Mouse (Mus musculus): ENCODE results near the gene Dennd1b. TPM values are rescaled to one million over a fixed set of nuclear protein-coding genes. Genes with fewer than 3 reads are reported as not detected.

The Dennd1b gene
- polyA plus RNA-seq, 1 experiment, result 0.81 TPM

GRCm38 (mm10) chr1:139101725-139102124, 138.5 kb downstream of the Dennd1b start:
- Histone ChIP-seq H3K79me3 (ENCODE audit: low read depth) (no peaks in the 10 kb centered on the region), H3K79me2 (ENCODE audit: control insufficient read depth, insufficient read depth) (no peaks in the 10 kb centered on the region), H3K36me3 (ENCODE audit: control insufficient read depth, insufficient read depth) (no peaks in the 10 kb centered on the region), H3K4me3 (ENCODE audit: insufficient read depth, poor library complexity, severe bottlenecking) (no peak overlapping the region), H3ac (ENCODE audit: control insufficient read depth, insufficient read length, low read depth) (no peak overlapping the region), H3K27me3 (ENCODE audit: control insufficient read depth, insufficient read depth, insufficient read length) (no peaks in the 10 kb centered on the region)
- TF ChIP-seq MYOG (IDR thresholded peaks at IDR 0.05; ENCODE audit: control insufficient read depth, extremely low read depth, insufficient read length) (no peak), FOSL1 (IDR thresholded peaks at IDR 0.05; ENCODE audit: insufficient read depth, low read length, poor library complexity, severe bottlenecking) (no peak), MAX (IDR thresholded peaks at IDR 0.05) (no peak), MYOD1 (IDR thresholded peaks at IDR 0.05; ENCODE audit: control insufficient read depth, insufficient read length, low read depth) (no peak), CTCF (IDR thresholded peaks at IDR 0.05; ENCODE audit: control insufficient read depth, insufficient read depth, insufficient read length) (no peak)

- Histone ChIP-seq H3K79me2 (ENCODE audit: control insufficient read depth, insufficient read depth) (no peaks in the 10 kb centered on the region), H3K36me3 (ENCODE audit: control insufficient read depth, insufficient read depth) (no peaks in the 10 kb centered on the region), H3K27me3 (ENCODE audit: control insufficient read depth, insufficient read depth, insufficient read length) (no peaks in the 10 kb centered on the region), H3ac (ENCODE audit: control insufficient read depth, insufficient read length, low read depth) (no peak overlapping the region), H3K4me3 (ENCODE audit: insufficient read depth, poor library complexity, severe bottlenecking) (no peak overlapping the region), H3K79me3 (ENCODE audit: low read depth) (no peaks in the 10 kb centered on the region)
- no peak for TF ChIP-seq USF1 (IDR thresholded peaks at IDR 0.05; ENCODE audit: low read depth)
- no peak for TF ChIP-seq CTCF (IDR thresholded peaks at IDR 0.05; ENCODE audit: control insufficient read depth, insufficient read depth, insufficient read length)
- no peak for TF ChIP-seq MYOD1 (IDR thresholded peaks at IDR 0.05; ENCODE audit: control insufficient read depth, insufficient read length, low read depth)
- TF ChIP-seq FOSL1 (IDR thresholded peaks at IDR 0.05; ENCODE audit: insufficient read depth, low read length, poor library complexity, severe bottlenecking), result no peak
- TF ChIP-seq MAX (IDR thresholded peaks at IDR 0.05), result no peak
- no peak for TF ChIP-seq CEBPB (IDR thresholded peaks at IDR 0.05; ENCODE audit: low read depth)
- no peak for TF ChIP-seq MYOG (IDR thresholded peaks at IDR 0.05; ENCODE audit: control insufficient read depth, extremely low read depth, insufficient read length)
These were observed 145.0 kb downstream of the Dennd1b start for GRCm38 (mm10) chr1:139108251-139108650.

- no peaks in the 10 kb centered on the region for H3K36me3 ChIP-seq (ENCODE audit: control insufficient read depth, insufficient read depth)
- no peaks in the 10 kb centered on the region for H3K27me3 ChIP-seq (ENCODE audit: control insufficient read depth, insufficient read depth, insufficient read length)
- H3K4me3 ChIP-seq (ENCODE audit: insufficient read depth, poor library complexity, severe bottlenecking), result no peak overlapping the region
- H3ac ChIP-seq (ENCODE audit: control insufficient read depth, insufficient read length, low read depth), result no peak overlapping the region
- H3K79me3 ChIP-seq (ENCODE audit: low read depth), result no peaks in the 10 kb centered on the region
- no peak for TF ChIP-seq CEBPB (IDR thresholded peaks at IDR 0.05; ENCODE audit: low read depth)
- no peak for TF ChIP-seq MYOG (IDR thresholded peaks at IDR 0.05; ENCODE audit: control insufficient read depth, extremely low read depth, insufficient read length)
- no peak for TF ChIP-seq FOSL1 (IDR thresholded peaks at IDR 0.05; ENCODE audit: insufficient read depth, low read length, poor library complexity, severe bottlenecking)
- no peak for TF ChIP-seq USF1 (IDR thresholded peaks at IDR 0.05; ENCODE audit: low read depth)
- TF ChIP-seq MYOD1 (IDR thresholded peaks at IDR 0.05; ENCODE audit: control insufficient read depth, insufficient read length, low read depth), result no peak
- TF ChIP-seq MAX (IDR thresholded peaks at IDR 0.05), result no peak
- TF ChIP-seq CTCF (IDR thresholded peaks at IDR 0.05; ENCODE audit: control insufficient read depth, insufficient read depth, insufficient read length), result no peak
- no peaks in the 10 kb centered on the region for H3K79me2 ChIP-seq (ENCODE audit: control insufficient read depth, insufficient read depth)
These were observed 159.4 kb downstream of the Dennd1b start for GRCm38 (mm10) chr1:139122626-139123025.

GRCm38 (mm10) chr1:139139644-139140043, 176.4 kb downstream of the Dennd1b start:
- Histone ChIP-seq H3K4me3 (ENCODE audit: insufficient read depth, poor library complexity, severe bottlenecking) (no peak overlapping the region), H3K79me2 (ENCODE audit: control insufficient read depth, insufficient read depth) (no peaks in the 10 kb centered on the region), H3ac (ENCODE audit: control insufficient read depth, insufficient read length, low read depth) (no peak overlapping the region), H3K36me3 (ENCODE audit: control insufficient read depth, insufficient read depth) (peaks cover 8% of the 10 kb centered on the region), H3K27me3 (ENCODE audit: control insufficient read depth, insufficient read depth, insufficient read length) (no peaks in the 10 kb centered on the region), H3K79me3 (ENCODE audit: low read depth) (no peaks in the 10 kb centered on the region)
- no peak for TF ChIP-seq FOSL1 (IDR thresholded peaks at IDR 0.05; ENCODE audit: insufficient read depth, low read length, poor library complexity, severe bottlenecking)

GRCm38 (mm10) chr1:139145516-139145915, 182.3 kb downstream of the Dennd1b start:
- no peak overlapping the region for H3K4me3 ChIP-seq (ENCODE audit: insufficient read depth, poor library complexity, severe bottlenecking)
- no peak overlapping the region for H3ac ChIP-seq (ENCODE audit: control insufficient read depth, insufficient read length, low read depth)
- peaks cover 8% of the 10 kb centered on the region for H3K36me3 ChIP-seq (ENCODE audit: control insufficient read depth, insufficient read depth)
- no peaks in the 10 kb centered on the region for H3K79me2 ChIP-seq (ENCODE audit: control insufficient read depth, insufficient read depth)
- TF ChIP-seq MYOD1 (IDR thresholded peaks at IDR 0.05; ENCODE audit: control insufficient read depth, insufficient read length, low read depth) (peak; percentile 2), MYOG (IDR thresholded peaks at IDR 0.05; ENCODE audit: control insufficient read depth, extremely low read depth, insufficient read length) (no peak)
- no peaks in the 10 kb centered on the region for H3K79me3 ChIP-seq (ENCODE audit: low read depth)
- no peaks in the 10 kb centered on the region for H3K27me3 ChIP-seq (ENCODE audit: control insufficient read depth, insufficient read depth, insufficient read length)

DNA sequence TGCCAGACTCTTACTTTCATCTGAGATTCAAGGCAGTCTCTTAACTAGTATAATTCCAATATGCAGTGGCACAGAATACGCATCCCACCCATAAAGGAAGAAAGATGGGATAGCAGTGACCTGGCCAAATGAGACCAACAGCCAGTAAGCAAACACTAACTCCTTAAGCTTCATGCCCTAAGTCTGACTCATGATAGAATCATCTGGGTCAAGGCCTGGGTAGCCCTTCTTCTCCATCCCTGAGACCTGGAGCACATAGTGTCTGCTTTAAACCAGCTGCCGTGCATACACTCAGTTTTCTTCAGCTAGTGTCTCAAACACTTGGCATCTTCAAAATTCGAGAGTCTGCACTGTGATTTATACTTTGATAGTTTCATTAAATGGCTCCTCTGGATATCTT, 183.1 kb downstream of the Dennd1b start:
- no peak for TF ChIP-seq MAX (IDR thresholded peaks at IDR 0.05)
- TF ChIP-seq FOSL1 (IDR thresholded peaks at IDR 0.05; ENCODE audit: insufficient read depth, low read length, poor library complexity, severe bottlenecking), result peak; percentile 18
- H3K4me3 ChIP-seq (ENCODE audit: insufficient read depth, poor library complexity, severe bottlenecking), result no peak overlapping the region
- no peaks in the 10 kb centered on the region for H3K27me3 ChIP-seq (ENCODE audit: control insufficient read depth, insufficient read depth, insufficient read length)
- H3K36me3 ChIP-seq (ENCODE audit: control insufficient read depth, insufficient read depth), result peaks cover 8% of the 10 kb centered on the region
- H3K79me2 ChIP-seq (ENCODE audit: control insufficient read depth, insufficient read depth), result no peaks in the 10 kb centered on the region
- H3ac ChIP-seq (ENCODE audit: control insufficient read depth, insufficient read length, low read depth), result no peak overlapping the region
- H3K79me3 ChIP-seq (ENCODE audit: low read depth), result no peaks in the 10 kb centered on the region
